Mouse (Mus musculus) left cerebral cortex, postnatal 4 days (tissue): ENCODE results near the gene Aoc2. TPM values are rescaled to one million over a fixed set of nuclear protein-coding genes. Genes with fewer than 3 reads are reported as not detected.
"Not testable (repeated sequence)": the region's sequence is repeated elsewhere in the genome, so short reads cannot be mapped to it uniquely, and the experiment has no call there.

ENCODE experiments used
- DNase-seq: peaks from one replicate; pipeline ENCODE4 v3.0.0-alpha.2; 2022
- intact Hi-C: fragments of 180-260 bp; cut with DNase I; formaldehyde crosslinking; loops from one replicate; pipeline ENCODE4 v1.15.1; 2025
- microRNA-seq: library from miRNA; unstranded; fragments of <30 nt; microRNA quantifications from one replicate; pipeline ENCODE4 v1.2.0, GENCODE M21; 2022
- total RNA-seq, 2 experiments: library from RNA; stranded (reverse); gene quantifications; 2 replicates each; pipeline ENCODE4 v1.2.3; 2021

Gene Aoc2
- total RNA-seq, 2 experiments from 2014 or later: 6.2 to 6.6 TPM

GRCm38 (mm10) chr11:101353436-101353835 is 28.6 kb downstream of the Aoc2 start:
- intact Hi-C loops: no loop called here
- no peak for DNase-seq

- DNase-seq: no peak
- intact Hi-C loops: no loop called here
Observed at GRCm38 (mm10) chr11:101354438-101355010, 29.7 kb downstream of the Aoc2 start.

- intact Hi-C loops: no loop called here
- DNase-seq: no peak
Observed at GRCm38 (mm10) chr11:101355916-101356315, 31.1 kb downstream of the Aoc2 start.

- intact Hi-C loops: no loop called here
- no peak for DNase-seq
Observed at GRCm38 (mm10) chr11:101357505-101358182, 32.8 kb downstream of the Aoc2 start.

- intact Hi-C loops: no loop called here
Observed at GRCm38 (mm10) chr11:101359776-101360175, 34.9 kb downstream of the Aoc2 start.

GRCm38 (mm10) chr11:101360651-101361113 is 35.8 kb downstream of the Aoc2 start:
- DNase-seq: no peak
- intact Hi-C loops: no loop called here

More at GRCm38 (mm10) chr11:101359776-101360175, 34.9 kb downstream of the Aoc2 start:
- no peak for DNase-seq

GRCm38 (mm10) chr11:101364531-101364931 is 39.7 kb downstream of the Aoc2 start:
- DNase-seq: no peak
- intact Hi-C loops: no loop called here

GRCm38 (mm10) chr11:101367326-101367935 is 42.6 kb downstream of the Aoc2 start, which contains the start of gene G6pc:
Gene G6pc (plus strand): TSS chr11:101367561.
- DNase-seq: no peak
- intact Hi-C loops: no loop called here

- intact Hi-C loops: no loop called here
- no peak for DNase-seq
Observed at GRCm38 (mm10) chr11:101370141-101370540, 45.3 kb downstream of the Aoc2 start.

- no peak for DNase-seq
- intact Hi-C loops: no loop called here
Observed at GRCm38 (mm10) chr11:101374421-101374938, 49.6 kb downstream of the Aoc2 start.

- DNase-seq, intact Hi-C loops: not testable (repeated sequence)
Observed at GRCm38 (mm10) chr11:101378196-101378595, 53.3 kb downstream of the Aoc2 start.

GRCm38 (mm10) chr11:101378926-101379325 is 54.1 kb downstream of the Aoc2 start:
- no peak for DNase-seq
- intact Hi-C loops: no loop called here

Small RNA genes lying within 50 kb of the gene (microRNA-seq; reads per million reads assigned to microRNA genes)
- not detected for gene Gm25593

Other genes starting within 250 kb of the Aoc2 start
- under 1 TPM; 0.52 to 0.76 TPM for gene Hsd17b1, start 246.7 kb upstream of the Aoc2 start, total RNA-seq
- 10 to 100 TPM; 28.3 to 32.0 TPM for gene Coasy, start 242.5 kb upstream of the Aoc2 start, total RNA-seq
- gene Mlx, start 237.8 kb upstream of the Aoc2 start, total RNA-seq: 10 to 100 TPM; 39.0 to 47.3 TPM
- gene Psmc3ip, start 229.6 kb upstream of the Aoc2 start, total RNA-seq: 1 to 10 TPM; 7.7 to 9.1 TPM
- gene Retreg3, start 205.2 kb upstream of the Aoc2 start, total RNA-seq: 10 to 100 TPM; 48.9 to 49.2 TPM
- 10 to 100 TPM; 42.9 TPM for gene Tubg1, start 205.1 kb upstream of the Aoc2 start, total RNA-seq
- gene Tubg2, start 169.2 kb upstream of the Aoc2 start, total RNA-seq: 10 to 100 TPM; 38.6 to 41.6 TPM
- 1 to 10 TPM; 4.8 to 7.4 TPM for gene Cntnap1, start 154.5 kb upstream of the Aoc2 start, total RNA-seq
- 1 to 10 TPM; 5.6 to 6.1 TPM for gene Plekhh3, start 153.7 kb upstream of the Aoc2 start, total RNA-seq
- gene Ccr10, start 149.6 kb upstream of the Aoc2 start, total RNA-seq: not detected
- 10 to 100 TPM; 34.3 to 36.6 TPM for gene Ezh1, start 98.6 kb upstream of the Aoc2 start, total RNA-seq
- 10 to 100 TPM; 56.2 to 64.0 TPM for gene Ramp2, start 79.0 kb upstream of the Aoc2 start, total RNA-seq
- 10 to 100 TPM; 76.2 to 77.1 TPM for gene Vps25, start 71.4 kb upstream of the Aoc2 start, total RNA-seq
- 1 to 10 TPM; 5.4 to 6.2 TPM for gene Wnk4, start 64.5 kb upstream of the Aoc2 start, total RNA-seq
- gene Cntd1, start 46.1 kb upstream of the Aoc2 start, total RNA-seq: under 1 TPM; 0.30 to 0.68 TPM
- 10 to 100 TPM; 80.2 to 87.2 TPM for gene Coa3, start 45.9 kb upstream of the Aoc2 start, total RNA-seq
- 100 to 1,000 TPM; 141 to 144 TPM for gene Becn1, start 22.8 kb upstream of the Aoc2 start, total RNA-seq
- gene Psme3, start 8.8 kb upstream of the Aoc2 start, total RNA-seq: 100 to 1,000 TPM in 1 of 2 experiments, 10 to 100 TPM in 1; 95.9 to 109 TPM
- 1 to 10 TPM; 1.4 to 1.8 TPM for gene Aoc3, start 5.5 kb downstream of the Aoc2 start, total RNA-seq
- not detected for gene G6pc, start 42.5 kb downstream of the Aoc2 start, total RNA-seq
- gene Aarsd1, start 92.6 kb downstream of the Aoc2 start, total RNA-seq: 10 to 100 TPM; 50.3 to 52.5 TPM
- gene Gm27029, start 99.7 kb downstream of the Aoc2 start, total RNA-seq: 1 to 10 TPM; 4.5 to 6.5 TPM
- gene Rundc1, start 100.0 kb downstream of the Aoc2 start, total RNA-seq: 10 to 100 TPM; 22.9 to 23.5 TPM
- gene Ptges3l, start 100.3 kb downstream of the Aoc2 start, total RNA-seq: 1 to 10 TPM; 1.2 to 2.4 TPM
- 10 to 100 TPM; 68.9 to 71.3 TPM for gene Rpl27, start 117.2 kb downstream of the Aoc2 start, total RNA-seq
- gene Ifi35, start 123.3 kb downstream of the Aoc2 start, total RNA-seq: 1 to 10 TPM in 1 of 2 experiments, under 1 TPM in 1; 0.84 to 1.4 TPM
- gene Rnd2, start 139.9 kb downstream of the Aoc2 start, total RNA-seq: 10 to 100 TPM; 70.3 to 72.3 TPM
- gene Vat1, start 141.2 kb downstream of the Aoc2 start, total RNA-seq: 100 to 1,000 TPM; 107 to 112 TPM
- gene Brca1, start 226.9 kb downstream of the Aoc2 start, total RNA-seq: 1 to 10 TPM; 2.8 to 3.3 TPM
- 100 to 1,000 TPM; 109 to 157 TPM for gene Nbr1, start 227.1 kb downstream of the Aoc2 start, total RNA-seq